Mouse (Mus musculus) small intestine, adult 2 months (tissue): ENCODE results near the gene Psen2.

Experiments
- CTCF ChIP-seq: fragments of 200-500 bp; IDR thresholded peaks from 2 replicates; pipeline ENCODE4 v1.5.1; 2012; ENCODE audit warnings: low read depth, mild to moderate bottlenecking, control low read depth, inconsistent platforms, low read length, moderate library complexity, mixed read lengths; ENCODE audit not compliant: insufficient replicate concordance, insufficient read length; ENCODE audit errors: extremely low read depth
- POLR2A ChIP-seq: fragments of 200-500 bp; IDR thresholded peaks from 2 replicates; pipeline ENCODE4 v1.6.1; 2012; ENCODE audit warnings: low read depth, mild to moderate bottlenecking, control low read depth, inconsistent platforms, low read length, moderate library complexity

- TF ChIP-seq CTCF (no peak), POLR2A (no peak)
Observed at GRCm38 (mm10) chr1:180247901-180248300, 15.3 kb downstream of the Psen2 start.
